Mouse (Mus musculus) kidney, postnatal 0 days (tissue): ENCODE measurements around the gene Egfr. TPM values are rescaled to one million over a fixed set of nuclear protein-coding genes. Genes with fewer than 3 reads are reported as not detected.

Experiments
- ATAC-seq: fragments of 200-750 bp; cut with Nextera tagmentation; replicated peaks from 2 replicates; pipeline ENCODE4 v1.8.0; 2017; ENCODE audit warnings: low read depth, moderate number of reproducible peaks, moderate TSS enrichment, moderate library complexity; ENCODE audit not compliant: low FRiP score
- DNase-seq: peaks from one replicate; pipeline ENCODE4 v3.0.0-alpha.2; 2016; ENCODE audit warnings: low spot score
- H3K27ac ChIP-seq: fragments of 300-500 bp; sonication (generic); 2 replicates; pipeline ENCODE4 v1.5.1; 2014; ENCODE audit warnings: mild to moderate bottlenecking
- H3K27me3 ChIP-seq: fragments of 300-500 bp; sonication (generic); 2 replicates; pipeline ENCODE4 v1.6.1; 2014; ENCODE audit warnings: low read length, mixed read lengths; ENCODE audit not compliant: insufficient read depth
- H3K36me3 ChIP-seq: fragments of 300-500 bp; sonication (generic); 2 replicates; pipeline ENCODE4 v1.6.1; 2014; ENCODE audit warnings: low read length, mixed read lengths; ENCODE audit not compliant: insufficient read depth
- H3K4me1 ChIP-seq: fragments of 300-500 bp; sonication (generic); replicated peaks from 2 replicates; pipeline ENCODE4 v1.6.1; 2014; ENCODE audit warnings: antibody characterized with exemption, low read length, mixed read lengths; ENCODE audit not compliant: insufficient read depth
- H3K4me2 ChIP-seq: fragments of 300-500 bp; sonication (generic); 2 replicates; pipeline ENCODE4 v1.6.1; 2014; ENCODE audit warnings: mild to moderate bottlenecking, low read length, moderate library complexity, mixed read lengths
- H3K4me3 ChIP-seq: fragments of 300-500 bp; sonication (generic); replicated peaks from 2 replicates; pipeline ENCODE4 v1.5.1; 2014; ENCODE audit warnings: low read depth, low read length
- H3K9ac ChIP-seq: fragments of 300-500 bp; sonication (generic); 2 replicates; pipeline ENCODE4 v1.6.1; 2014; ENCODE audit warnings: low read depth, low read length
- H3K9me3 ChIP-seq: fragments of 300-500 bp; sonication (generic); replicated peaks from 2 replicates; pipeline ENCODE4 v1.6.1; 2016; ENCODE audit warnings: low read length, inconsistent platforms, mixed read lengths
- CTCF ChIP-seq: IDR thresholded peaks from 2 replicates; pipeline ENCODE4 v1.5.1; 2016; ENCODE audit warnings: antibody characterized with exemption, low read depth, mild to moderate bottlenecking, moderate library complexity
- WGBS: fragments of 180-500 bp; shearing (Covaris S2); extraction: QIAGEN DNeasy Blood & Tissue Kit; methylation state at CpG from one replicate; pipeline ENCODE4 v1.1.7; 2014; 5-methylcytosine and 5-hydroxymethylcytosine counted together
- polyA plus RNA-seq: library from polyadenylated mRNA; unstranded; fragments of >200 nt; fragmentation: Nextera tagmentation; extraction: Ambion mirVana; gene quantifications from 2 replicates; pipeline ENCODE4 v1.2.1, GENCODE M21; 2015

Gene Egfr
- polyA plus RNA-seq, 1 experiment from 2014 or later = 4.6 TPM

- Histone ChIP-seq H3K36me3 (no peaks in the 10 kb centered on the region), H3K4me3 (no peak overlapping the region), H3K27me3 (no peaks in the 10 kb centered on the region), H3K4me2 (no peak overlapping the region), H3K9ac (no peak overlapping the region), H3K27ac (no peak overlapping the region), H3K4me1 (no peaks in the 10 kb centered on the region), H3K9me3 (no peaks in the 10 kb centered on the region)
- DNase-seq (no peak), ATAC-seq (no peak)
- no peak for TF ChIP-seq CTCF
- 72% methylated on average over 3 of the region's 3 CpGs for WGBS
Observed at GRCm38 (mm10) chr11:16829468-16829867, 77.5 kb downstream of the Egfr start.

- no peaks in the 10 kb centered on the region for H3K9me3 ChIP-seq
- no peak for DNase-seq
- no peak for ATAC-seq
Observed at GRCm38 (mm10) chr11:16830531-16831227, 78.7 kb downstream of the Egfr start.

GRCm38 (mm10) chr11:16831974-16832464 is 80.0 kb downstream of the Egfr start:
- no peak overlapping the region for H3K4me3 ChIP-seq
- no peak for TF ChIP-seq CTCF
- H3K27ac ChIP-seq = no peak overlapping the region
- no peaks in the 10 kb centered on the region for H3K4me1 ChIP-seq
- WGBS = 82% methylated on average over 5 of the region's 5 CpGs
- DNase-seq (no peak), ATAC-seq (no peak)
- H3K36me3 ChIP-seq = no peaks in the 10 kb centered on the region
- H3K4me2 ChIP-seq = no peak overlapping the region
- no peaks in the 10 kb centered on the region for H3K27me3 ChIP-seq
- no peak overlapping the region for H3K9ac ChIP-seq
- H3K9me3 ChIP-seq = no peaks in the 10 kb centered on the region

More at GRCm38 (mm10) chr11:16830531-16831227, 78.7 kb downstream of the Egfr start:
- Histone ChIP-seq H3K4me2 (no peak overlapping the region), H3K27me3 (no peaks in the 10 kb centered on the region), H3K4me3 (no peak overlapping the region), H3K27ac (0 out of 2 replicates have a peak overlapping the region, but pooled peaks have one; percentile 6), H3K36me3 (no peaks in the 10 kb centered on the region), H3K9ac (no peak overlapping the region), H3K4me1 (no peaks in the 10 kb centered on the region)
- 55% methylated on average over 8 of the region's 8 CpGs for WGBS
- no peak for TF ChIP-seq CTCF

GRCm38 (mm10) chr11:16838772-16839171 is 86.8 kb downstream of the Egfr start:
- Histone ChIP-seq H3K9ac (no peak overlapping the region), H3K9me3 (no peaks in the 10 kb centered on the region), H3K4me2 (no peak overlapping the region), H3K4me3 (no peak overlapping the region), H3K4me1 (no peaks in the 10 kb centered on the region), H3K27ac (no peak overlapping the region), H3K36me3 (no peaks in the 10 kb centered on the region), H3K27me3 (no peaks in the 10 kb centered on the region)
- 83% methylated on average over 3 of the region's 3 CpGs for WGBS
- DNase-seq (no peak), ATAC-seq (no peak)
- no peak for TF ChIP-seq CTCF

- Histone ChIP-seq H3K27ac (no peak overlapping the region), H3K9me3 (no peaks in the 10 kb centered on the region), H3K9ac (no peak overlapping the region), H3K4me2 (no peak overlapping the region), H3K36me3 (no peaks in the 10 kb centered on the region), H3K4me3 (no peak overlapping the region), H3K27me3 (no peaks in the 10 kb centered on the region), H3K4me1 (no peaks in the 10 kb centered on the region)
- WGBS = 74% methylated on average over 3 of the region's 3 CpGs
- ATAC-seq (no peak), DNase-seq (no peak)
- TF ChIP-seq CTCF = no peak
Observed at GRCm38 (mm10) chr11:16842924-16843323, 90.9 kb downstream of the Egfr start.

- Histone ChIP-seq H3K9ac (no peak overlapping the region), H3K36me3 (no peaks in the 10 kb centered on the region), H3K4me3 (no peak overlapping the region), H3K9me3 (no peaks in the 10 kb centered on the region), H3K27ac (0 out of 2 replicates have a peak overlapping the region, but pooled peaks have one; percentile 36), H3K4me2 (peak overlapping the region; percentile 35), H3K4me1 (no peaks in the 10 kb centered on the region), H3K27me3 (no peaks in the 10 kb centered on the region)
- ATAC-seq (no peak), DNase-seq (peak; percentile 81)
- 33% methylated on average over 12 of the region's 12 CpGs for WGBS
- no peak for TF ChIP-seq CTCF
Observed at GRCm38 (mm10) chr11:16843889-16844568, 92.0 kb downstream of the Egfr start.
